Mouse (Mus musculus): ENCODE results near the gene C530008M17Rik. TPM values are rescaled to one million over a fixed set of nuclear protein-coding genes. Genes with fewer than 3 reads are reported as not detected.
A peak's percentile ranks its signal among the peaks of the same experiment; 100 is the strongest.

Gene C530008M17Rik
- polyA plus RNA-seq (2012; rRNA removed) = 86.4 and 122 TPM in 2 replicates

GRCm38 (mm10) chr5:76656212-76656611 lies at the start of gene C530008M17Rik:
C530008M17Rik (plus strand) TSS chr5:76656512.
- TF ChIP-seq POLR2A (IDR thresholded peaks at IDR 0.05; ENCODE audit: borderline replicate concordance, extremely low read depth, insufficient read depth, insufficient read length, poor library complexity, severe bottlenecking) (no peak), CTCF (IDR thresholded peaks at IDR 0.05; ENCODE audit: borderline replicate concordance, extremely low read depth, insufficient read depth, insufficient read length) (no peak)
- DNase-seq (ENCODE audit: low read depth) = no peak

- no peak for DNase-seq (ENCODE audit: low read depth)
- TF ChIP-seq POLR2A (IDR thresholded peaks at IDR 0.05; ENCODE audit: borderline replicate concordance, extremely low read depth, insufficient read depth, insufficient read length, poor library complexity, severe bottlenecking) = no peak
- no peak for TF ChIP-seq CTCF (IDR thresholded peaks at IDR 0.05; ENCODE audit: borderline replicate concordance, extremely low read depth, insufficient read depth, insufficient read length)
These were observed 46.5 kb upstream of the C530008M17Rik start for GRCm38 (mm10) chr5:76609702-76610370.

GRCm38 (mm10) chr5:76612867-76613499 lies 43.3 kb upstream of the C530008M17Rik start:
- no peak for DNase-seq (ENCODE audit: low read depth)
- TF ChIP-seq CTCF (IDR thresholded peaks at IDR 0.05; ENCODE audit: borderline replicate concordance, extremely low read depth, insufficient read depth, insufficient read length) (no peak), POLR2A (IDR thresholded peaks at IDR 0.05; ENCODE audit: borderline replicate concordance, extremely low read depth, insufficient read depth, insufficient read length, poor library complexity, severe bottlenecking) (no peak)

- TF ChIP-seq POLR2A (IDR thresholded peaks at IDR 0.05; ENCODE audit: borderline replicate concordance, extremely low read depth, insufficient read depth, insufficient read length, poor library complexity, severe bottlenecking) (no peak), CTCF (IDR thresholded peaks at IDR 0.05; ENCODE audit: borderline replicate concordance, extremely low read depth, insufficient read depth, insufficient read length) (no peak)
- peak; percentile 2 for DNase-seq (ENCODE audit: low read depth)
These were observed 41.0 kb upstream of the C530008M17Rik start for GRCm38 (mm10) chr5:76615276-76615675.

- TF ChIP-seq POLR2A (IDR thresholded peaks at IDR 0.05; ENCODE audit: borderline replicate concordance, extremely low read depth, insufficient read depth, insufficient read length, poor library complexity, severe bottlenecking) (no peak), CTCF (IDR thresholded peaks at IDR 0.05; ENCODE audit: borderline replicate concordance, extremely low read depth, insufficient read depth, insufficient read length) (no peak)
- DNase-seq (ENCODE audit: low read depth) = no peak
These were observed 40.0 kb upstream of the C530008M17Rik start for GRCm38 (mm10) chr5:76616196-76616747.

- DNase-seq (ENCODE audit: low read depth) = peak; percentile 3
- TF ChIP-seq POLR2A (IDR thresholded peaks at IDR 0.05; ENCODE audit: borderline replicate concordance, extremely low read depth, insufficient read depth, insufficient read length, poor library complexity, severe bottlenecking) = no peak
- TF ChIP-seq CTCF (IDR thresholded peaks at IDR 0.05; ENCODE audit: borderline replicate concordance, extremely low read depth, insufficient read depth, insufficient read length) = no peak
These were observed 37.6 kb upstream of the C530008M17Rik start for GRCm38 (mm10) chr5:76618750-76619149.

- DNase-seq (ENCODE audit: low read depth) = no peak
- TF ChIP-seq CTCF (IDR thresholded peaks at IDR 0.05; ENCODE audit: borderline replicate concordance, extremely low read depth, insufficient read depth, insufficient read length) = no peak
These were observed 32.6 kb upstream of the C530008M17Rik start for GRCm38 (mm10) chr5:76623759-76624158.

GRCm38 (mm10) chr5:76627770-76628169 lies 28.5 kb upstream of the C530008M17Rik start:
- no peak for TF ChIP-seq POLR2A (IDR thresholded peaks at IDR 0.05; ENCODE audit: borderline replicate concordance, extremely low read depth, insufficient read depth, insufficient read length, poor library complexity, severe bottlenecking)
- TF ChIP-seq CTCF (IDR thresholded peaks at IDR 0.05; ENCODE audit: borderline replicate concordance, extremely low read depth, insufficient read depth, insufficient read length) = no peak
- DNase-seq (ENCODE audit: low read depth) = no peak

GRCm38 (mm10) chr5:76634012-76634411 lies 22.3 kb upstream of the C530008M17Rik start:
- TF ChIP-seq POLR2A (IDR thresholded peaks at IDR 0.05; ENCODE audit: borderline replicate concordance, extremely low read depth, insufficient read depth, insufficient read length, poor library complexity, severe bottlenecking) = no peak
- TF ChIP-seq CTCF (IDR thresholded peaks at IDR 0.05; ENCODE audit: borderline replicate concordance, extremely low read depth, insufficient read depth, insufficient read length) = no peak
- DNase-seq (ENCODE audit: low read depth) = no peak

- DNase-seq (ENCODE audit: low read depth) = no peak
- no peak for TF ChIP-seq POLR2A (IDR thresholded peaks at IDR 0.05; ENCODE audit: borderline replicate concordance, extremely low read depth, insufficient read depth, insufficient read length, poor library complexity, severe bottlenecking)
- TF ChIP-seq CTCF (IDR thresholded peaks at IDR 0.05; ENCODE audit: borderline replicate concordance, extremely low read depth, insufficient read depth, insufficient read length) = no peak
These were observed 20.7 kb upstream of the C530008M17Rik start for GRCm38 (mm10) chr5:76635592-76635991.

GRCm38 (mm10) chr5:76642076-76642475 lies 14.2 kb upstream of the C530008M17Rik start:
- TF ChIP-seq CTCF (IDR thresholded peaks at IDR 0.05; ENCODE audit: borderline replicate concordance, extremely low read depth, insufficient read depth, insufficient read length) = no peak
- no peak for TF ChIP-seq POLR2A (IDR thresholded peaks at IDR 0.05; ENCODE audit: borderline replicate concordance, extremely low read depth, insufficient read depth, insufficient read length, poor library complexity, severe bottlenecking)
- no peak for DNase-seq (ENCODE audit: low read depth)

- DNase-seq (ENCODE audit: low read depth) = no peak
- no peak for TF ChIP-seq CTCF (IDR thresholded peaks at IDR 0.05; ENCODE audit: borderline replicate concordance, extremely low read depth, insufficient read depth, insufficient read length)
- TF ChIP-seq POLR2A (IDR thresholded peaks at IDR 0.05; ENCODE audit: borderline replicate concordance, extremely low read depth, insufficient read depth, insufficient read length, poor library complexity, severe bottlenecking) = no peak
These were observed 12.1 kb upstream of the C530008M17Rik start for GRCm38 (mm10) chr5:76644234-76644633.
